Mouse (Mus musculus) small intestine, adult 2 months (tissue): Measurements from ENCODE around the gene Cic. TPM values are rescaled to one million over a fixed set of nuclear protein-coding genes. Genes with fewer than 3 reads are reported as not detected.

Experiments used
- H3K27ac ChIP-seq: fragments of 200-500 bp; 2 replicates; pipeline ENCODE4 v1.5.1; 2012; ENCODE audit warnings: low read depth, low read length, control low read depth, inconsistent platforms; ENCODE audit not compliant: insufficient read depth
- H3K27me3 ChIP-seq: fragments of 200-500 bp; 2 replicates; pipeline ENCODE4 v1.6.1; 2012; ENCODE audit warnings: mild to moderate bottlenecking, moderate library complexity, low read length, inconsistent platforms; ENCODE audit not compliant: control insufficient read depth, insufficient read depth
- H3K36me3 ChIP-seq: fragments of 200-500 bp; 2 replicates; pipeline ENCODE4 v1.6.1; 2012; ENCODE audit warnings: mild to moderate bottlenecking, low read length, control low read depth, inconsistent platforms; ENCODE audit not compliant: control insufficient read depth, insufficient read depth
- H3K4me1 ChIP-seq: fragments of 200-500 bp; 2 replicates; pipeline ENCODE4 v1.6.1; 2012; ENCODE audit warnings: low read length, inconsistent platforms, mixed read lengths; ENCODE audit not compliant: control insufficient read depth, insufficient read depth, insufficient read length
- H3K4me3 ChIP-seq: fragments of 200-500 bp; 2 replicates; pipeline ENCODE4 v1.5.1; 2012; ENCODE audit warnings: low read depth, mild to moderate bottlenecking, control low read depth, inconsistent platforms, low read length, moderate library complexity
- CTCF ChIP-seq: fragments of 200-500 bp; IDR thresholded peaks from 2 replicates; pipeline ENCODE4 v1.5.1; 2012; ENCODE audit warnings: low read depth, mild to moderate bottlenecking, control low read depth, inconsistent platforms, low read length, moderate library complexity, mixed read lengths; ENCODE audit not compliant: insufficient replicate concordance, insufficient read length; ENCODE audit errors: extremely low read depth
- POLR2A ChIP-seq: fragments of 200-500 bp; IDR thresholded peaks from 2 replicates; pipeline ENCODE4 v1.6.1; 2012; ENCODE audit warnings: low read depth, mild to moderate bottlenecking, control low read depth, inconsistent platforms, low read length, moderate library complexity
- WGBS: fragments of 180-500 bp; shearing (Covaris S2); methylation state at CpG from one replicate; pipeline ENCODE4 v1.1.7; 2018; 5-methylcytosine and 5-hydroxymethylcytosine counted together
- polyA plus RNA-seq: library from polyadenylated mRNA; depleted of rRNA; stranded (reverse); fragments of >200 nt; gene quantifications from 2 replicates; pipeline ENCODE4 v1.2.3, GENCODE M21; 2012

The Cic gene
- polyA plus RNA-seq, 1 experiment: 65.6 TPM

DNA sequence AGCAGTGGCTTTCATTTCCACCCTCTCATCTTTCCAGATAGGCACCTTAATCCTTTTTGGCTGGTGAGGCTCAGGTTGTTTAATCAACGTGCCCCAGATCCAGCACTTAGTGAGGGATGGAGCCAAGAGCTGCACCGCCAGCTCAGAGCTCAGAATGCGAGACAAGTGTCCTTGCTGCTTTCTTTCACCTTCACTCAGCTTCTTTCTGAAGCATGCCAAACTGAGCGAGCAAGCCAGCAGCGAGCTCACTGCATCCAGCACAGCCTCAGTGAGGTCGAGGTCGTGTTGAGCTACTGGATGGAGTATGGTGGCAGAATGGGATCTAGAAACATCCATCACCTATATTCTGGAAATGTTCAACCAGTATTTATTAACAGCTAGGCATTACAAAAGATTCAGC lies 45.8 kb downstream of the Cic start:
- Histone ChIP-seq H3K27me3 (peaks cover 38% of the 10 kb centered on the region), H3K4me1 (peaks cover 18% of the 10 kb centered on the region), H3K27ac (no peak overlapping the region), H3K4me3 (no peak overlapping the region), H3K36me3 (no peaks in the 10 kb centered on the region)
- no peak for TF ChIP-seq POLR2A
- TF ChIP-seq CTCF: no peak
- WGBS: 42% methylated on average over 7 of the region's 7 CpGs

GRCm38 (mm10) chr7:25314606-25315305 lies 47.3 kb downstream of the Cic start:
- TF ChIP-seq POLR2A: no peak
- TF ChIP-seq CTCF: no peak
- H3K27ac ChIP-seq: no peak overlapping the region
- 5% methylated on average over 51 of the region's 51 CpGs for WGBS
- peaks cover 38% of the 10 kb centered on the region for H3K27me3 ChIP-seq
- H3K36me3 ChIP-seq: no peaks in the 10 kb centered on the region
- peaks cover 18% of the 10 kb centered on the region for H3K4me1 ChIP-seq
- peak overlapping the region; percentile 42 for H3K4me3 ChIP-seq

- WGBS: 2% methylated on average over 69 of the region's 69 CpGs
- Histone ChIP-seq H3K4me1 (peaks cover 18% of the 10 kb centered on the region), H3K36me3 (no peaks in the 10 kb centered on the region), H3K27me3 (peaks cover 38% of the 10 kb centered on the region), H3K4me3 (peak overlapping the region; percentile 42), H3K27ac (no peak overlapping the region)
- TF ChIP-seq CTCF (no peak), POLR2A (no peak)
These were observed 48.0 kb downstream of the Cic start for GRCm38 (mm10) chr7:25315306-25316041.

- Histone ChIP-seq H3K27me3 (peaks cover 30% of the 10 kb centered on the region), H3K4me1 (peaks cover 18% of the 10 kb centered on the region), H3K36me3 (no peaks in the 10 kb centered on the region), H3K4me3 (peak within 1 kb of the TSS; percentile 75), H3K27ac (no peak within 1 kb of the TSS)
- peak; percentile 80; the same call in 1 of the 2 replicates for TF ChIP-seq CTCF
- TF ChIP-seq POLR2A: peak; percentile 65; the same call in 1 of the 2 replicates
- WGBS: 3% methylated on average over 52 of the region's 52 CpGs
These were observed 49.3 kb downstream of the Cic start, which contains the start of gene Megf8 for GRCm38 (mm10) chr7:25316532-25317445. Gene Megf8 (plus strand): TSS chr7:25317164.

- H3K4me3 ChIP-seq: peak overlapping the region; percentile 75
- H3K27me3 ChIP-seq: peaks cover 30% of the 10 kb centered on the region
- H3K27ac ChIP-seq: no peak overlapping the region
- H3K36me3 ChIP-seq: no peaks in the 10 kb centered on the region
- WGBS: 33% methylated on average over 21 of the region's 21 CpGs
- TF ChIP-seq POLR2A (no peak), CTCF (no peak)
- H3K4me1 ChIP-seq: peaks cover 18% of the 10 kb centered on the region
These were observed 50.0 kb downstream of the Cic start for GRCm38 (mm10) chr7:25317446-25317999.

- no peak for TF ChIP-seq CTCF
- no peak for TF ChIP-seq POLR2A
- H3K4me3 ChIP-seq: no peak overlapping the region
- WGBS: 52% methylated on average over 6 of the region's 6 CpGs
- no peaks in the 10 kb centered on the region for H3K27me3 ChIP-seq
- H3K36me3 ChIP-seq: no peaks in the 10 kb centered on the region
- H3K27ac ChIP-seq: no peak overlapping the region
- peaks cover 5% of the 10 kb centered on the region for H3K4me1 ChIP-seq
These were observed 54.6 kb downstream of the Cic start for GRCm38 (mm10) chr7:25322058-25322484.
